Mouse (Mus musculus): Measurements from ENCODE around the gene Ina. TPM values are rescaled to one million over a fixed set of nuclear protein-coding genes. Genes with fewer than 3 reads are reported as not detected.
A peak's percentile ranks its signal among the peaks of the same experiment; 100 is the strongest.

Gene Ina
- polyA plus RNA-seq, 1 experiment from 2014 or later: 295 TPM

DNA sequence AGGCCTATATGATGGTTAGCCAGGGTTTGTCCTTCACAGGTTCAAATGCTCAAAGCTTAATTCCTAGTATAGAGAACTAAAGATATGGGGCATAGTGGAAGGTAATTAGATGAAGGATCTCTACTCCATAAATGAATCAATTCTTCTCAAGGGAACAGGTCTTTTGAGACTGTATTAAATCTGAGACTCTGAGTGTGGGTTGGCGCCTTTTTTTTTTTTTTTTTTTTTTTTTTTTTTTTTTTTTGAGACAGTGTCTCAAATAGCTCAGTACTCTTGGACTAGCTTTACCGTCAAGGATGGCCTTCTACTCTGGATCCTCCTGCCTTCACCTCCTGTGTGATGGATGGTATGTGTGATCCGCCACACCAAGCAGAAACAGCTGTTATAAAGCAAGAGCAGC, 22.1 kb downstream of the Ina start:
- Histone ChIP-seq H3K4me3 (replicated peaks; ENCODE audit: low read length) (no peak overlapping the region), H3K4me1 (replicated peaks; ENCODE audit: control insufficient read depth, insufficient read depth, low read length) (no peaks in the 10 kb centered on the region), H3K9ac (replicated peaks; ENCODE audit: low read depth, low read length) (no peak overlapping the region), H3K4me2 (ENCODE audit: low read length) (no peak overlapping the region), H3K27ac (ENCODE audit: low read length) (no peak overlapping the region), H3K27me3 (replicated peaks; ENCODE audit: control insufficient read depth, insufficient read depth, low read length) (no peaks in the 10 kb centered on the region), H3K9me3 (ENCODE audit: control insufficient read depth, low read length) (no peaks in the 10 kb centered on the region), H3K36me3 (ENCODE audit: control insufficient read depth, insufficient read depth) (peaks cover 32% of the 10 kb centered on the region)
- no peak for ATAC-seq
- 87% methylated on average over 3 of the region's 3 CpGs for WGBS

DNA sequence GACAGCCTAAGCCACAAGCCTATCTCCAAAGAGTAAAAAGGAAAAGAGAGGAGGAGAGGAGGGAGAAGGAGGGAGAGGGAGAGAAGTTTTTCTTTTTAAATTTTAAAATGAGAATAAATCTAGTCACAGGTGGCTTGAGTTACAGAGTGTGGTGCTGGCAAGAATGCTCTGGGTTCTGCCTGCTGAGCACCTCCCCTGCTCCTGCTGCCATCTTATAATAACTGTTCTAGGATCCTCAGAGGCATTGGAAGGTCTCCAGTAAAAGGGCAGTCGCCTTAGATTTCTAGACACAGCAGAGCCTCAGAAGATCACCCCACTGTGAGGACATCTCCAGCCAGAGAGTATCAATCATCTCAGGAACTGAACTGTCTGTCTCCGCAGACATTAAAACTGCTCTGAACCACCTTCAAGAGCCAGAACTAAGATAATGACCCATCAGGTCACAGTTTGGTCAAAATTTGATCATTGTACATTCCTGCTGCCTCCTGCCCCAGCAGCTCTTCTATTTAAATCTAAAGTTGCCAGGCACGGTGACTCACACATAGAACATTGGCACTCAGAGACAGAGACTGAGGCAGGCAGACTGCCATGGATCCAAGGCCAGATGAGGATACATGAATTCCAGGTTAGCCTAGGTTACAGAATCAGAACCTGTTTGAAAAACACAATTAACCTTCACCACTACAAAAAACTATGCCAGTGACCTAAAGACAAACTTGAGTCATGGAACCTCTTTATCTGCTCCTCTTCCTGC, 26.4 kb downstream of the Ina start:
- Histone ChIP-seq H3K27ac (ENCODE audit: low read length) (no peak overlapping the region), H3K4me3 (replicated peaks; ENCODE audit: low read length) (no peak overlapping the region), H3K9ac (replicated peaks; ENCODE audit: low read depth, low read length) (no peak overlapping the region), H3K27me3 (replicated peaks; ENCODE audit: control insufficient read depth, insufficient read depth, low read length) (no peaks in the 10 kb centered on the region), H3K9me3 (ENCODE audit: control insufficient read depth, low read length) (no peaks in the 10 kb centered on the region), H3K4me1 (replicated peaks; ENCODE audit: control insufficient read depth, insufficient read depth, low read length) (no peaks in the 10 kb centered on the region), H3K4me2 (ENCODE audit: low read length) (no peak overlapping the region), H3K36me3 (ENCODE audit: control insufficient read depth, insufficient read depth) (peaks cover 28% of the 10 kb centered on the region)
- 88% methylated on average over 3 of the region's 3 CpGs for WGBS
- no peak for ATAC-seq

DNA sequence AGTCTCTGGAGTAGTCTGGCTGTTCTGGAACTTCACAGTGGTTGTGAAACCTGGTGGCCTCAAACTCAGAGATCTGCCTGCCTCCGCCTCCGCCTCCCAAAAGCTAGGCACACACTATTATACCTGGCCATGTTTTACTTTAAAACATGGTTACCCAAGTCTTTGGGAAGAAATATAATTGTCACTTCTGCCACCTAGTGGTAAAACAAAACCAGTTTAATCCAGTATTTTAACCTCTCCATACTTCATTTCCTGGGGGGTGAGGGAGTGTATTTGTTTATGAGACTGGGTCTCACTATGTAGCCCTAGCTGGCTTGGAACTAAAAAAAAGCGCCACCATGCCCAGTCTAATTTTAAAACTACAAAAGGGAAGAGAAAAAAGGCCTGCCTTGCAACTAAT, 29.1 kb downstream of the Ina start:
- Histone ChIP-seq H3K4me3 (replicated peaks; ENCODE audit: low read length) (no peak overlapping the region), H3K9me3 (ENCODE audit: control insufficient read depth, low read length) (no peaks in the 10 kb centered on the region), H3K9ac (replicated peaks; ENCODE audit: low read depth, low read length) (no peak overlapping the region), H3K27ac (ENCODE audit: low read length) (no peak overlapping the region), H3K27me3 (replicated peaks; ENCODE audit: control insufficient read depth, insufficient read depth, low read length) (no peaks in the 10 kb centered on the region), H3K4me2 (ENCODE audit: low read length) (no peak overlapping the region), H3K4me1 (replicated peaks; ENCODE audit: control insufficient read depth, insufficient read depth, low read length) (0 out of 2 replicates have a peak, but pooled peaks cover 3% of the 10 kb centered on the region), H3K36me3 (ENCODE audit: control insufficient read depth, insufficient read depth) (peaks cover 21% of the 10 kb centered on the region; the same call in 1 of the 2 replicates)
- 90% methylated on average over 3 of the region's 3 CpGs for WGBS
- no peak for ATAC-seq

- WGBS: 89% methylated on average over 1 of the region's 1 CpGs
- Histone ChIP-seq H3K4me3 (replicated peaks; ENCODE audit: low read length) (no peak overlapping the region), H3K36me3 (ENCODE audit: control insufficient read depth, insufficient read depth) (peaks cover 10% of the 10 kb centered on the region; the same call in 1 of the 2 replicates), H3K4me1 (replicated peaks; ENCODE audit: control insufficient read depth, insufficient read depth, low read length) (peaks cover 20% of the 10 kb centered on the region), H3K27ac (ENCODE audit: low read length) (no peak overlapping the region), H3K27me3 (replicated peaks; ENCODE audit: control insufficient read depth, insufficient read depth, low read length) (no peaks in the 10 kb centered on the region), H3K4me2 (ENCODE audit: low read length) (no peak overlapping the region), H3K9ac (replicated peaks; ENCODE audit: low read depth, low read length) (no peak overlapping the region), H3K9me3 (ENCODE audit: control insufficient read depth, low read length) (no peaks in the 10 kb centered on the region)
- ATAC-seq: no peak
These were observed 31.8 kb downstream of the Ina start for GRCm38 (mm10) chr19:47046343-47046742.

- Histone ChIP-seq H3K27ac (ENCODE audit: low read length) (no peak overlapping the region), H3K4me2 (ENCODE audit: low read length) (no peak overlapping the region), H3K4me3 (replicated peaks; ENCODE audit: low read length) (no peak overlapping the region), H3K4me1 (replicated peaks; ENCODE audit: control insufficient read depth, insufficient read depth, low read length) (peaks cover 20% of the 10 kb centered on the region), H3K9me3 (ENCODE audit: control insufficient read depth, low read length) (no peaks in the 10 kb centered on the region), H3K27me3 (replicated peaks; ENCODE audit: control insufficient read depth, insufficient read depth, low read length) (no peaks in the 10 kb centered on the region), H3K9ac (replicated peaks; ENCODE audit: low read depth, low read length) (no peak overlapping the region), H3K36me3 (ENCODE audit: control insufficient read depth, insufficient read depth) (peaks cover 10% of the 10 kb centered on the region; the same call in 1 of the 2 replicates)
- ATAC-seq: no peak
- 90% methylated on average over 13 of the region's 13 CpGs for WGBS
These were observed 32.8 kb downstream of the Ina start for GRCm38 (mm10) chr19:47047236-47047833.

DNA sequence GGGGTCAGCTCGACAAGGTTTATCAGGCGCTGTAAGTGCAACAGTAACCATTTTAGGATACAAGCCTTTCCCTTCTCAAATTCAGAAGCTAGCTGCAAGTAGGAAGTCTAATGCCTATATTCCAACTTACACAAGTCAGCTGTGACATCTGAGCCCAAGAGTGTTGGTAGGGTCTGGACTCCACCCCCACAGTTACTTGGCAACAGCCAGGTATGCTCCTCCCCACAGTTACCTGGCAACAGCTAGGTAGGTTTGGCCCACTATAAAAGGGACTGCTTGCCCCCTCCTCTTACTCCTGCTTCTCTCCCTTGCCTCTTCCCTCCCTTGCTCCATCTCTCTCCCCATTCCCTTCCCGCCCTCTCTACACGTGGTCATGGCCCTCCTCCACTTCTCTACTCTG, 34.6 kb downstream of the Ina start:
- Histone ChIP-seq H3K4me1 (replicated peaks; ENCODE audit: control insufficient read depth, insufficient read depth, low read length) (peaks cover 20% of the 10 kb centered on the region), H3K27ac (ENCODE audit: low read length) (no peak overlapping the region), H3K9me3 (ENCODE audit: control insufficient read depth, low read length) (no peaks in the 10 kb centered on the region), H3K27me3 (replicated peaks; ENCODE audit: control insufficient read depth, insufficient read depth, low read length) (no peaks in the 10 kb centered on the region), H3K4me2 (ENCODE audit: low read length) (peak overlapping the region; percentile 78), H3K36me3 (ENCODE audit: control insufficient read depth, insufficient read depth) (peaks cover 10% of the 10 kb centered on the region; the same call in 1 of the 2 replicates), H3K4me3 (replicated peaks; ENCODE audit: low read length) (no peak overlapping the region), H3K9ac (replicated peaks; ENCODE audit: low read depth, low read length) (no peak overlapping the region)
- WGBS: 68% methylated on average over 4 of the region's 4 CpGs
- ATAC-seq: no peak

DNA sequence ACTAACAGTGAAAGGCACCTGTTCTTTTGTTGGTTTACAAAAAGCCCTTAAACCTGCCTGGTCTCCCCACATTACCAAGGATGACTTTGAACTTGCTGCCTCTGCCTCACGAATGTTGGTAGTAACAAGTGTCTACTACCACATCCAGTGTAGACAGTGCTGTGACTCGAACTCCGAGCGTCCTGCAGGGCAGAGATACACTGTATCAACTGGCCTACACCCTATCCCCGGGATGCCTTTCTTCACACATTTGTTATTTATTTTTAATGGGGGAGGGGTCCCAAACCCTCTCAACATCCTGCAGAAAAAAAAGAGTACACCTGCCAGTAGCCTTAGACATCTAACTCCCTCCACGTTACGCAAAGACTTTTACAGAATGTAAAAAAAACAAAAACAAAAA, 35.3 kb downstream of the Ina start:
- Histone ChIP-seq H3K9ac (replicated peaks; ENCODE audit: low read depth, low read length) (peak overlapping the region; percentile 94), H3K9me3 (ENCODE audit: control insufficient read depth, low read length) (no peaks in the 10 kb centered on the region), H3K36me3 (ENCODE audit: control insufficient read depth, insufficient read depth) (peaks cover 10% of the 10 kb centered on the region; the same call in 1 of the 2 replicates), H3K4me1 (replicated peaks; ENCODE audit: control insufficient read depth, insufficient read depth, low read length) (peaks cover 20% of the 10 kb centered on the region), H3K27ac (ENCODE audit: low read length) (peak overlapping the region; percentile 84; the same call in 1 of the 2 replicates), H3K4me2 (ENCODE audit: low read length) (peak overlapping the region; percentile 78), H3K27me3 (replicated peaks; ENCODE audit: control insufficient read depth, insufficient read depth, low read length) (no peaks in the 10 kb centered on the region), H3K4me3 (replicated peaks; ENCODE audit: low read length) (peak overlapping the region; percentile 98)
- no peak for ATAC-seq
- WGBS: 7% methylated on average over 7 of the region's 7 CpGs

- Histone ChIP-seq H3K27me3 (replicated peaks; ENCODE audit: control insufficient read depth, insufficient read depth, low read length) (no peaks in the 10 kb centered on the region), H3K9ac (replicated peaks; ENCODE audit: low read depth, low read length) (peak within 1 kb of the TSS; percentile 94), H3K4me2 (ENCODE audit: low read length) (peak within 1 kb of the TSS; percentile 78), H3K36me3 (ENCODE audit: control insufficient read depth, insufficient read depth) (peaks cover 8% of the 10 kb centered on the region; the same call in 1 of the 2 replicates), H3K4me1 (replicated peaks; ENCODE audit: control insufficient read depth, insufficient read depth, low read length) (peaks cover 20% of the 10 kb centered on the region), H3K4me3 (replicated peaks; ENCODE audit: low read length) (peak within 1 kb of the TSS; percentile 98), H3K27ac (ENCODE audit: low read length) (peak within 1 kb of the TSS; percentile 84), H3K9me3 (ENCODE audit: control insufficient read depth, low read length) (no peaks in the 10 kb centered on the region)
- WGBS: under 1% methylated on average over 75 of the region's 75 CpGs
- peak; percentile 95 for ATAC-seq
These were observed 36.0 kb downstream of the Ina start, which contains the start of gene Pcgf6 for GRCm38 (mm10) chr19:47050271-47051032. TSS of gene Pcgf6 (minus strand) at chr19:47050906.

GRCm38 (mm10) chr19:47052927-47053326, 38.4 kb downstream of the Ina start:
- H3K4me3 ChIP-seq (replicated peaks; ENCODE audit: low read length): no peak overlapping the region
- no peaks in the 10 kb centered on the region for H3K36me3 ChIP-seq (ENCODE audit: control insufficient read depth, insufficient read depth)
- no peak overlapping the region for H3K9ac ChIP-seq (replicated peaks; ENCODE audit: low read depth, low read length)
- no peaks in the 10 kb centered on the region for H3K27me3 ChIP-seq (replicated peaks; ENCODE audit: control insufficient read depth, insufficient read depth, low read length)
- ATAC-seq: no peak
- H3K9me3 ChIP-seq (ENCODE audit: control insufficient read depth, low read length): no peaks in the 10 kb centered on the region
- 84% methylated on average over 4 of the region's 4 CpGs for WGBS
- no peak overlapping the region for H3K4me2 ChIP-seq (ENCODE audit: low read length)
- H3K27ac ChIP-seq (ENCODE audit: low read length): no peak overlapping the region
- H3K4me1 ChIP-seq (replicated peaks; ENCODE audit: control insufficient read depth, insufficient read depth, low read length): peaks cover 20% of the 10 kb centered on the region

Measured in forebrain, embryonic 16.5 days (tissue).